Mouse (Mus musculus): ENCODE data around the gene Gm33815. TPM values are rescaled to one million over a fixed set of nuclear protein-coding genes. Genes with fewer than 3 reads are reported as not detected.
"Not testable (repeated sequence)": the region's sequence is repeated elsewhere in the genome, so short reads cannot be mapped to it uniquely, and the experiment has no call there.

The Gm33815 gene
- polyA plus RNA-seq (2015; fragmentation: Nextera tagmentation; extraction: Ambion mirVana) = not detected in 2 replicates

DNA sequence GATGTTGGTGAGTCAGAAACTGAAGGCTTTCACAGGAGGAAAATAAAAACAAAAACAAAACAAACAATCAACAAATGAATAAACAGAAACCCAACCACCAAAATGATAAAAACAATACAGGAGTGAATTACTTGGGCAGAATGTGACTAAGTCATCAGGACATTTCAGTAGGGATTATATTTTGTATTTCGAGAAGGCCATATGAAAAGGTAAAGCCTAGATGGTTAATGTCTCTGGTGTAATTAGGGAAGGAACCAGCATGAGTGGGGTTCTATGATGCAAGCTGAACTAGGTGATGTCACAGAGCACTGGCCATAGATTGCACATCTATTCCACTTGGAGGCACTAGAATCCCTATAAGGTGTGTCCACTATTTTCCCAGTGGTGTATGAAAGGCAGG is at the start of gene Gm33815:
Gm33815 (plus strand) TSS at position 301 of the 400 bp plus-strand sequence.
- not testable (repeated sequence) for H3K4me2 ChIP-seq (ENCODE audit: low read length); H3K9ac ChIP-seq (ENCODE audit: low read depth, low read length); H3K4me3 ChIP-seq (replicated peaks; ENCODE audit: low read depth, low read length); H3K27ac ChIP-seq; DNase-seq (ENCODE audit: low spot score); H3K4me1 ChIP-seq (replicated peaks; ENCODE audit: insufficient read depth, low read length); ATAC-seq (replicated peaks; ENCODE audit: low FRiP score, low read depth); H3K27me3 ChIP-seq (ENCODE audit: insufficient read depth, low read length); H3K9me3 ChIP-seq (replicated peaks; ENCODE audit: low read length); H3K36me3 ChIP-seq (ENCODE audit: insufficient read depth, low read length)
- WGBS = no CpG with 5 or more reads among the region's 1 CpGs
